Mouse (Mus musculus): ENCODE results near the gene Gpc3. TPM values are rescaled to one million over a fixed set of nuclear protein-coding genes. Genes with fewer than 3 reads are reported as not detected.

The Gpc3 gene
- polyA plus RNA-seq, 1 experiment: 172 TPM

- DNase-seq: no peak
- WGBS: 56% methylated on average over 1 of the region's 1 CpGs
- TF ChIP-seq POLR2A (IDR thresholded peaks at IDR 0.05; ENCODE audit: borderline replicate concordance, extremely low read depth, low read depth, low read length): no peak
- TF ChIP-seq CTCF (IDR thresholded peaks at IDR 0.05; ENCODE audit: insufficient read depth, low read length): no peak
- Histone ChIP-seq H3K4me3 (replicated peaks; ENCODE audit: extremely low read depth, low read depth, low read length) (no peak overlapping the region), H3K4me1 (ENCODE audit: control insufficient read depth, insufficient read depth, low read length) (no peaks in the 10 kb centered on the region)
These were observed 14.5 kb downstream of the Gpc3 start for GRCm38 (mm10) chrX:52599246-52599645.

- no peak for DNase-seq
- no peak for TF ChIP-seq CTCF (IDR thresholded peaks at IDR 0.05; ENCODE audit: insufficient read depth, low read length)
- TF ChIP-seq POLR2A (IDR thresholded peaks at IDR 0.05; ENCODE audit: borderline replicate concordance, extremely low read depth, low read depth, low read length): no peak
- Histone ChIP-seq H3K4me3 (replicated peaks; ENCODE audit: extremely low read depth, low read depth, low read length) (no peak overlapping the region), H3K4me1 (ENCODE audit: control insufficient read depth, insufficient read depth, low read length) (no peaks in the 10 kb centered on the region)
These were observed 26.1 kb downstream of the Gpc3 start for GRCm38 (mm10) chrX:52587671-52588070.

- no peak overlapping the region for H3K4me3 ChIP-seq (replicated peaks; ENCODE audit: extremely low read depth, low read depth, low read length)
- 75% methylated on average over 4 of the region's 4 CpGs for WGBS
- no peak for DNase-seq
- no peaks in the 10 kb centered on the region for H3K4me1 ChIP-seq (ENCODE audit: control insufficient read depth, insufficient read depth, low read length)
- TF ChIP-seq POLR2A (IDR thresholded peaks at IDR 0.05; ENCODE audit: borderline replicate concordance, extremely low read depth, low read depth, low read length): no peak
- TF ChIP-seq CTCF (IDR thresholded peaks at IDR 0.05; ENCODE audit: insufficient read depth, low read length): no peak
These were observed 53.8 kb downstream of the Gpc3 start for GRCm38 (mm10) chrX:52559995-52560394.

- DNase-seq: no peak
- no peaks in the 10 kb centered on the region for H3K4me1 ChIP-seq (ENCODE audit: control insufficient read depth, insufficient read depth, low read length)
- H3K4me3 ChIP-seq (replicated peaks; ENCODE audit: extremely low read depth, low read depth, low read length): no peak overlapping the region
- TF ChIP-seq POLR2A (IDR thresholded peaks at IDR 0.05; ENCODE audit: borderline replicate concordance, extremely low read depth, low read depth, low read length): no peak
- TF ChIP-seq CTCF (IDR thresholded peaks at IDR 0.05; ENCODE audit: insufficient read depth, low read length): no peak
- WGBS: 84% methylated on average over 5 of the region's 5 CpGs
These were observed 55.2 kb downstream of the Gpc3 start for GRCm38 (mm10) chrX:52558526-52558925.

GRCm38 (mm10) chrX:52557489-52557888 lies 56.3 kb downstream of the Gpc3 start:
- TF ChIP-seq POLR2A (IDR thresholded peaks at IDR 0.05; ENCODE audit: borderline replicate concordance, extremely low read depth, low read depth, low read length): no peak
- no peak for TF ChIP-seq CTCF (IDR thresholded peaks at IDR 0.05; ENCODE audit: insufficient read depth, low read length)
- DNase-seq: no peak
- Histone ChIP-seq H3K4me1 (ENCODE audit: control insufficient read depth, insufficient read depth, low read length) (no peaks in the 10 kb centered on the region), H3K4me3 (replicated peaks; ENCODE audit: extremely low read depth, low read depth, low read length) (no peak overlapping the region)
- 84% methylated on average over 6 of the region's 6 CpGs for WGBS

GRCm38 (mm10) chrX:52551296-52551695 lies 62.5 kb downstream of the Gpc3 start:
- DNase-seq: no peak
- Histone ChIP-seq H3K4me1 (ENCODE audit: control insufficient read depth, insufficient read depth, low read length) (no peaks in the 10 kb centered on the region), H3K4me3 (replicated peaks; ENCODE audit: extremely low read depth, low read depth, low read length) (no peak overlapping the region)
- TF ChIP-seq POLR2A (IDR thresholded peaks at IDR 0.05; ENCODE audit: borderline replicate concordance, extremely low read depth, low read depth, low read length) (no peak), CTCF (IDR thresholded peaks at IDR 0.05; ENCODE audit: insufficient read depth, low read length) (no peak)
- WGBS: 74% methylated on average over 1 of the region's 1 CpGs

GRCm38 (mm10) chrX:52544623-52545022 lies 69.1 kb downstream of the Gpc3 start:
- 58% methylated on average over 3 of the region's 3 CpGs for WGBS
- TF ChIP-seq POLR2A (IDR thresholded peaks at IDR 0.05; ENCODE audit: borderline replicate concordance, extremely low read depth, low read depth, low read length) (no peak), CTCF (IDR thresholded peaks at IDR 0.05; ENCODE audit: insufficient read depth, low read length) (no peak)

GRCm38 (mm10) chrX:52537282-52537681 lies 76.5 kb downstream of the Gpc3 start:
- WGBS: 75% methylated on average over 5 of the region's 5 CpGs
- no peak overlapping the region for H3K4me3 ChIP-seq (replicated peaks; ENCODE audit: extremely low read depth, low read depth, low read length)
- H3K4me1 ChIP-seq (ENCODE audit: control insufficient read depth, insufficient read depth, low read length): no peaks in the 10 kb centered on the region
- no peak for DNase-seq
- TF ChIP-seq POLR2A (IDR thresholded peaks at IDR 0.05; ENCODE audit: borderline replicate concordance, extremely low read depth, low read depth, low read length): no peak
- no peak for TF ChIP-seq CTCF (IDR thresholded peaks at IDR 0.05; ENCODE audit: insufficient read depth, low read length)

More at GRCm38 (mm10) chrX:52544623-52545022, 69.1 kb downstream of the Gpc3 start:
- no peaks in the 10 kb centered on the region for H3K4me1 ChIP-seq (ENCODE audit: control insufficient read depth, insufficient read depth, low read length)
- no peak for DNase-seq
- H3K4me3 ChIP-seq (replicated peaks; ENCODE audit: extremely low read depth, low read depth, low read length): no peak overlapping the region

- Histone ChIP-seq H3K4me1 (ENCODE audit: control insufficient read depth, insufficient read depth, low read length) (no peaks in the 10 kb centered on the region), H3K4me3 (replicated peaks; ENCODE audit: extremely low read depth, low read depth, low read length) (no peak overlapping the region)
- TF ChIP-seq CTCF (IDR thresholded peaks at IDR 0.05; ENCODE audit: insufficient read depth, low read length): no peak
- no peak for TF ChIP-seq POLR2A (IDR thresholded peaks at IDR 0.05; ENCODE audit: borderline replicate concordance, extremely low read depth, low read depth, low read length)
- WGBS: 76% methylated on average over 1 of the region's 1 CpGs
- DNase-seq: no peak
These were observed 80.0 kb downstream of the Gpc3 start for GRCm38 (mm10) chrX:52533766-52534165.

- Histone ChIP-seq H3K4me3 (replicated peaks; ENCODE audit: extremely low read depth, low read depth, low read length) (no peak overlapping the region), H3K4me1 (ENCODE audit: control insufficient read depth, insufficient read depth, low read length) (no peaks in the 10 kb centered on the region)
- no peak for TF ChIP-seq CTCF (IDR thresholded peaks at IDR 0.05; ENCODE audit: insufficient read depth, low read length)
- no peak for TF ChIP-seq POLR2A (IDR thresholded peaks at IDR 0.05; ENCODE audit: borderline replicate concordance, extremely low read depth, low read depth, low read length)
- DNase-seq: no peak
- 60% methylated on average over 4 of the region's 4 CpGs for WGBS
These were observed 80.7 kb downstream of the Gpc3 start for GRCm38 (mm10) chrX:52533098-52533497.
